Mouse (Mus musculus) right cerebral cortex, postnatal 10 days (tissue): ENCODE data around the gene Myo1h.

ENCODE experiments used
- DNase-seq, 2 experiments: peaks; one replicate each; pipeline ENCODE4 v3.0.0; 2021; ENCODE audit warnings: low spot score in 2 of 2

Gene Myo1h

DNA sequence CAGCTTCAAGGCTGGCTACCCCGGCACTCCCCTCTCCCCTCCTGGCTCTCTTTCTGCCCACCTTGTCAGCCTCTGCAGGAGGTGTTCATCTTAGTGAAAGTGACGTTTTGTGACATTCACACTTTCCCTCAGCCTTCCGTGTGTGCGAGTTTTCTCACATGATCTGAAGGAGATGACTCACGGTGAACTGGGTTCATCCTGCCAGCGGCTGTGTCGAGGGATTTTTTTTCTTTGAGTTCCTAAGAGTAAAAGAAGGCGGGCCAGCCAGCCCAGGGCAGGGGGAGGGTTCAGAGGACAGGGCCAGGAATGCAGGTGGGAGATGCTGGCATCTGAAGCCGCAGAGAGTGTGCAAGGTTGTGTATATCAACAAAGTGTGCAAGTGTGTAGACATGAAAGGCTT is 104.2 kb downstream of the Myo1h start:
- no peak for DNase-seq

DNA sequence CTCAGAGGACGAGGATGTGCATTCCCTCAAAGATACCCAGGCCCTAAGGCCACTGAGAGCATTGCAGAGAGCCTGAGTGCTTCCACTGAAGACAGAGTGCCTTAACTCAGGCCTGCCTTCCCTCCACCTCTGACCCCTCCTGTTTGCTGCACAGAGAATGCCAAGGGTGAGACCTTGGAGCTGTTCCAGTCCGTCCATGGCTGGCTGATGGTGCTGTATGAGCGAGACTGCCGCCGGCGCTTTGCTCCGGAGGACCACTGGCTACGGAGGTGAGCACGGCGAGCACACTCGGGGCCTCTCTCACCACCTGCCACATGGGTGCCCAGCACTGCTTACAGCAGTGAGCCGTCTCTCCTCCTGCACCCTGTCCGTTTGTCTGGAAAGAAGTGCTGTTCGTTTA is 117.6 kb downstream of the Myo1h start:
- DNase-seq = no peak

DNA sequence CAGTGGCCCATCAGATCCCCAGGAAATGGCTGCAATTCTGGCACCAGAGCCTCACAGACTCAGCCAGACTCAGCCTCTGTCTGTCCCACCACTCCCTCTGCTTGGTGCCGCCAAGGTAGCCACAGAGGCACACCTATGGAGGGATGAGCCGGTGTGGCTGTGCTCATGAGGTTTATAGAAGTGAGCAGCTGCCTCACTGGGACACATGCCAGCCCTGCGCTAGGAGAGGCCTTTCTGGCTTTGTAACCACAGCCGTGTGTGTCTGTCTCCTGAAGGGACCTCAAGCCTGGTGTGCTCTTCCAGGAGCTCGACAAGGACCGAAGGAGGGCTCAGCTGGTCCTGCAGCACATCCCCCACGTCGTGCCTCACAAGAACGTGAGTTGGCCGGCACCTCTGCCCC is 118.3 kb downstream of the Myo1h start:
- DNase-seq = no peak

DNA sequence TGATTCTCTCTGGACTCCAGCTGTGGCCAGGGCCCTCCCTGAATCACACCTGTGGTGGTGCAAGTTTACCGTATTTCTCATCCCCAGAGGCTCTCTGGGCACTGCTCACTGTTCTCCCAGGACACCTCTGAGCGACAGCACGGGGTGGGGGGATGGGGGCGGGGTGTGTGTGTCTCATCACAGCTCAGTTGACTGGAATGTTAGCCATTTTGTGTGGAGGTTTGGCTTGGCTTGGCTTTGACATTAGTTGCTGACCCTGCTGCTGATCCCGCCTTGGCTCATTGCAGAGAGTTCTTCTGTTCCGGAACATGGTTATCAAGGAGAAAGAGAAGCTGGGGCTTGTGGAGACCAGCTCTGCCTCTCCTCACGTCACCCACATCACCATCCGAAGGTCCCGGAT is 118.8 kb downstream of the Myo1h start:
- DNase-seq = no peak

DNA sequence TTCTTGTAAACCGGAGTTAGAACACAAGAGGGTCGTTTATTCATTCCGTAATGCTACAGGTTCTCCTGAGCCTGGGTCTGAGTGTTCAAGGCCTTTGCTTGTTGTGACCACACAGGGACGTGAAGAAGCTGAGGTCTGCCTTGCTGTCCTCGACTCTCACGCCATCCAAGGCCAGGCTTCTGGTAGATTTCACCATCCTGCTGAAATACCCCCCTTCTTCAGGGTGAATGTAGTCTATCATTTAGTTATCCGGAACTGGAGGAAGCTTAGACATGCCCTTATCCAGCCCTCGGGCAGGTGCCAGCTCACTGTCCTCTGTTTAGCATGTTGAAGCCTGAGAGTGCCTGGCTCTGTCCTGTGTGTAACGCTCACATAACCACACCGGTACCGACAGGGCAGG is 119.9 kb downstream of the Myo1h start:
- no peak for DNase-seq

DNA sequence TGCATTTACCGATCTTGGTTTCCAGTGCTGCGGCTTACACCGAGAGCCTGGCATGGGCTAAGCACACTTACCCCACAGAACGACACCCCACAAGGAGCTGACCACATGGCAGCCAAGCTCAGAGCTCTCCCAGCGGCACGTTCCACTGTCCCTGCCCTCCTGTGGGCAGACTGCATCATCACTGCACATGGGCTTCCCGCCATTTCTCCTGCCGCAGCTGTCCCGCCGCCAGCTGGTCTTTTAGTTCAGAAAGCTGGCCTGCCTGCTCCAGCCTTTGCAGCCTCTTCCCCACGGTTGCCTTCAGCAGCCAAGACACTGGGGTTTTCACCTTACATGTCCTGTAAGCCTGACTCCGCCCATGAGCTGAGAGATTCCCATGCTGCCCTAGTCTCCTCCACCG is 121.5 kb downstream of the Myo1h start:
- DNase-seq = no peak

DNA sequence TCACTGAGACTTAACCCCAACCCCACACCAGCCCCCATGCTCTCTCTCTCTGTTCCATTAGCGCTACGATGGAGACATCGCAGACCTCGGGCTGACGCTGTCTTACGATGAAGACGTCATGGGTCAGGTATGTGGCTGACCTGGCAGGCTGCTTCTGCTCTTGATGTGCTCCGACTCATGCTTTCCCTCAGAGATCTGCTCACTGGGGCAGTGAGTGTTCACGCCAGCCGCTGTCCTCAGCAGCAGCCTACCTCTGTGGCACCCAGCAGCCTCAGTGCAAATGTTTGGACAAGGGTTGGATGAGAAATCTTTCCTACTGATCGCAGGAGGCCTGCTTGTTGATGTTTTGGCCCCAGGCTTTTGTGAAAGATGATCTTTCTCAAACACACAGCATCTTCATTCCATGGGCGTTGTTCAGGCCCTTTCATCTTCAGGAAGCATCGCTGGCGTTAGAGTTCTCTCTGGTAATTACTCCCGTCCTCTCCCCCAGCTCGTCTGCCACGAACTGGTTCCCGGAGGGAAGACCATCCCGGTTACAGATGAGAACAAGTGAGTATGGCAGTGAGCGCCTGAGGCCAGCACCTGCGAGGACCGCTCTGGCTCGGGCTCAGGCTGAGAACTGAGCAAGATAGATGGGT is 123.5 kb downstream of the Myo1h start:
- no peak for DNase-seq

DNA sequence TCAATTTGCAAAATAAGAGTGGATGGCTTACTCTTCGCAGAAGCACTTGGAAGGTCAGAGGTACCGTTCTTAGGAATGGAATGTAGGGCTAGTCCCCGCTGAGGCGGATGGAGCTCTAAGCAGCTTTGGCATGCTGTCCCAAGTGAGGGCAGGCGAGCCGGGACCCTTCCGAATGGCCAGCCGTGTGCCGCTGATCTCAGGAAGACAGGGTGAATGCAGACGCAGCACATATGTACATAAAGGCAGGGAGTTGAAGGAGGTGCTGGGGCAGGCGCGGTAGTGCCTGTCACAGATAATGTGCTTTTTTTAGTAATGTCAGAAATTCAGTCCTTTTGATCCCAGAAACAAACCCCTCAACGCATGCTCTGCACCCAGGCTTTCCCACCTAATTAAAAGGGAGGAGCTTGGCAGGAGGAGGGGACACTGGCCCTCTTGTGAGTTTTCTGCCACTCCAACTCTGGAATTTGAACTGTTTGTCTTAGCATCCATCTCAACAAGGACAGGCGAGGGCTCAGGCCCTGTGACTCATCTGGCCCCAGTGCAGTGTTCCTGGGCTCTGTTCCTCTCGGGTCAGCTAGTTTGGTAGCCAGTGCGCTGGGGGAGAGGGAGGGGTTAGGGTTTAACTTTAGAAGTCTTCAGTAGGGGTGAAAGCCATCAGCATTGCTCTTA is 124.2 kb downstream of the Myo1h start:
- no peak for DNase-seq
